Mouse (Mus musculus) v-Abl transformed pro-B cells (cell line): ENCODE data around the gene Gsto2.
"Not testable (repeated sequence)": the region's sequence is repeated elsewhere in the genome, so short reads cannot be mapped to it uniquely, and the experiment has no call there.

Source experiments
- in situ Hi-C, 2 experiments: fragments of 400-800 bp; cut with MboI; formaldehyde crosslinking; loops; one replicate each; pipeline ENCODE4 v1.15.1; 2025; ENCODE audit not compliant: unreplicated experiment in 2 of 2

The Gsto2 gene

GRCm38 (mm10) chr19:47865353-47865947, at the start of gene Gsto2:
Gene Gsto2, plus strand, starts transcription at chr19:47865534.
- in situ Hi-C loops: no loop called here

- in situ Hi-C loops: loop anchor here (5.0 to 10.0 kb wide), 2 partner anchors 145 to 153 kb away; no protein-coding TSS in a partner anchor
Observed at GRCm38 (mm10) chr19:47817692-47818091, 47.6 kb upstream of the Gsto2 start.

- in situ Hi-C loops: loop anchor here in 1 of 2 experiments (5.0 to 10.0 kb wide), 2 partner anchors 314 to 466 kb away; no protein-coding TSS in a partner anchor
Observed at GRCm38 (mm10) chr19:47820832-47821493, 44.4 kb upstream of the Gsto2 start.

- in situ Hi-C loops: loop anchor here in 1 of 2 experiments (5.0 to 10.0 kb wide), 2 partner anchors 314 to 467 kb away; no protein-coding TSS in a partner anchor
Observed at GRCm38 (mm10) chr19:47821494-47821872, 43.9 kb upstream of the Gsto2 start.

GRCm38 (mm10) chr19:47822143-47822796, 43.1 kb upstream of the Gsto2 start:
- in situ Hi-C loops: loop anchor here in 1 of 2 experiments (5.0 to 10.0 kb wide), 2 partner anchors 315 to 467 kb away; no protein-coding TSS in a partner anchor

GRCm38 (mm10) chr19:47824026-47824425, 41.3 kb upstream of the Gsto2 start:
- in situ Hi-C loops: loop anchor here in 1 of 2 experiments (5.0 to 10.0 kb wide), 2 partner anchors 317 to 469 kb away; no protein-coding TSS in a partner anchor

GRCm38 (mm10) chr19:47829913-47830450, 35.4 kb upstream of the Gsto2 start:
- in situ Hi-C loops: loop anchor here (5.0 to 10.0 kb wide), 4 partner anchors 48 to 475 kb away; no protein-coding TSS in a partner anchor

- in situ Hi-C loops: loop anchor here in 1 of 2 experiments (5.0 kb wide), 1 partner anchor 49 kb away; no protein-coding TSS in a partner anchor
Observed at GRCm38 (mm10) chr19:47831111-47831510, 34.2 kb upstream of the Gsto2 start.

GRCm38 (mm10) chr19:47832316-47832715, 33.0 kb upstream of the Gsto2 start:
- in situ Hi-C loops: loop anchor here in 1 of 2 experiments (5.0 kb wide), 1 partner anchor 50 kb away; no protein-coding TSS in a partner anchor

GRCm38 (mm10) chr19:47834614-47835013, 30.7 kb upstream of the Gsto2 start:
- in situ Hi-C loops: loop anchor here in 1 of 2 experiments (5.0 kb wide), 1 partner anchor 52 kb away; no protein-coding TSS in a partner anchor

GRCm38 (mm10) chr19:47835776-47836175, 29.6 kb upstream of the Gsto2 start:
- in situ Hi-C loops: no loop called here

GRCm38 (mm10) chr19:47836701-47837526, 28.4 kb upstream of the Gsto2 start:
- in situ Hi-C loops: no loop called here

- in situ Hi-C loops: no loop called here
Observed at GRCm38 (mm10) chr19:47837527-47837901, 27.8 kb upstream of the Gsto2 start.

GRCm38 (mm10) chr19:47841234-47841633, 24.1 kb upstream of the Gsto2 start:
- in situ Hi-C loops: not testable (repeated sequence)

- in situ Hi-C loops: no loop called here
Observed at GRCm38 (mm10) chr19:47849735-47850134, 15.6 kb upstream of the Gsto2 start.

- in situ Hi-C loops: not testable (repeated sequence)
Observed at GRCm38 (mm10) chr19:47852131-47852530, 13.2 kb upstream of the Gsto2 start.

GRCm38 (mm10) chr19:47853053-47853452, 12.3 kb upstream of the Gsto2 start:
- in situ Hi-C loops: no loop called here

- in situ Hi-C loops: no loop called here
Observed at GRCm38 (mm10) chr19:47853951-47854795, 11.2 kb upstream of the Gsto2 start.
